Mouse (Mus musculus): ENCODE data around the gene Zfp213.

GRCm38 (mm10) chr17:23571084-23571483 lies 7.0 kb upstream of the Zfp213 start:
- TF ChIP-seq CTCF (IDR thresholded peaks at IDR 0.05; ENCODE audit: low read depth) (peak; percentile 29; the same call in 1 of the 2 replicates), EP300 (IDR thresholded peaks at IDR 0.05; ENCODE audit: low read depth) (no peak)
